Mouse (Mus musculus) stomach, adult 2 months (tissue): Measurements from ENCODE around the gene Fam204a. TPM values are rescaled to one million over a fixed set of nuclear protein-coding genes. Genes with fewer than 3 reads are reported as not detected.

ENCODE experiments used
- polyA plus RNA-seq: library from polyadenylated mRNA; depleted of rRNA; stranded (reverse); fragments of >200 nt; gene quantifications from 2 replicates; pipeline ENCODE4 v1.2.3, GENCODE M21; 2012; rRNA removed

Gene Fam204a
- 1.3 and 2.9 TPM in 2 replicates for polyA plus RNA-seq

DNA sequence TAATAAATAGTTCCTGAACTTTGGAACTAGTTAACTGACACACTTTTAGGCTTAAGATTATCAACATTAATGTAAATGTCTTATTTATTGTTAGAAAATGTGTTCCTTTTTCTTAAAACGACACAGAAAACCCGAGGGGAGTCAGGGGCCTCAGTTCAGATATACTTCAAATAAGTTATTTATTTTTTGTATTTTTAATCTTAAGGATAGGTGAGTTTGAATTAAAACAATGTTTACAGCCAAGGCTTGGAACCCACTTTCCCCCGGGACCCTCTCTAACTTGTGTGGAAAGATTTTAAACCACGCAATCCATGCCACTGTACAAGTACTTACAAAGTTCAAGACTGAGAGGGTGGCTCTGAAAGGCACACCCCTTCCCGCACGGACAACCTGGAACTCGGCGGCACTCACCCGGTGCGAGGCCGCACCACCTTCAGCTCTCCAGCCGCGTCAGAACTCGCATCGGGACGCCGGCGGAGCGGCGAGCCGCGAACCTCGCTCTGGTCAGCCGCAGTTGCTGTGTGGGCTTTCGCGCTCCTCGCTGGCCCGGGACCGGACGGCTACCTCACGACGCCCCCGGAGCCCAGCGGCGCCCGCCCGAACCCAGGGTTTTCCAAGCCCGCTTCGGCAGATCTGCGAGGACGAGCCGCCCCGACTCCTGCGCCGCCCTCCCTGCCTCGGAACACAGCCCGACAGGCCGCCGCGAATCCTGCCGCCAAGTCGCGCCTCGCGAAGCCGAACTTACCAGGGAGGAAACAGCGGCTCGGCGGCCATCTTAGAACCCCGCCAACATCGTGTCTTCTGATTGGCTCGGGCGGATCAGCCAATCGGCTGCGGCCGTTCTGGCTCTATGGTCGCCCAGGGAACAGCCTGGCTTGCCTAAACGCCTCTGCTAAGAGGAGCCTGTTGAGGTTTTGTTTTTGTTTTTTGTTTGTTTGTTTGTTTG, at the start of gene Fam204a:
Fam204a (minus strand) TSS at position 803 of the 946 bp plus-strand sequence.

Other genes starting within 250 kb of the Fam204a start
- 0.06 TPM in 1 of 2 replicates, not detected in the other for gene Prlhr, start 241.6 kb upstream of the Fam204a start, polyA plus RNA-seq